In the genomic region with DNA sequence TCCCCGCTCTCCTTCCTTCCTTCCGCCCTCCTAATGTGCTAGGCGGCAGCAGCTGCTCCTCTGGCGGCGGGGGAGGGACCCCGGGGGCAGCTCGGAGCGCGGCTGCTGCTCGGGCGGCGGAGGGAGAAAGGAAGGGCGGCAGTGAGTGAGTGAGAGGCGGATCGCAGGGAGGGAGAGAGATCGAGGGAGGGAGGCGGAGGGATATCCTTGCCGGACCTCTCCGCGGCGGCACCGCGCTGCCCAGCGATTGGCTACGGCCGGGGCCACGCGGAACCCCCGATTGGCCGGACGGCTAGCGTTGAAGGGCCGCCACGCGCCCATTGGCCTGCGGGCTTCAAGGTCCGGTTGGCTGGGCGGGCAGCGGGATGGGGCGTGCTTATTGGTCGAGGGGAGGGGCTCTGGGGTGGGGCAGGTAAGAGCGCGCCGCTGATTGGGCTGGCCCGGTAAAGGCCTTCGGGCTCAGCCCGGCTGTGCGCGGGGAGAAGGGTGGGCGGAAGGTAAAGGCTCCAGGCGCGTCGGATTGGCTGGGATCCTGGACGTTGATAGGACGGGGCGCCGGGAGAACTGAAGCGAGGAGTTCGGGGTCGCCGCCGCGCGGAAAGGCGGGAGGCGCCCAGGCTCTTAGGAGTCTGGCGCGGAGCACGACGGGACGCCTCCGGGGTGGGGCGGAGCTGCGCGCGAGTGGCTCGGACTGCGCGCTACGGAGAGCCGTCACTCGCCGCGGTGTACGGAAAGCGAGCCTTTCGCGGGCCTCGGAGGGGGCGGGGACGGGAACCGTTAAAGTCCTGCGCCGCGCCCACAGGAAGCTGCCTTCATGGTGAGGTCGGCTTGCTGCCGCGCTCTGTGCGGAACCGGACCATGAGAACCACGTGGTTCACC, we compare ENCODE assay signal across 8 mouse cellular contexts. TPM values are rescaled to one million over a fixed set of nuclear protein-coding genes. Genes with fewer than 3 reads are reported as not detected.
DNase-seq lines count a peak whose midpoint lies in the region; ATAC-seq lines count a peak whose summit lies in the region.

Gene Kpnb1 (minus strand): TSS at position 118 of the 879 bp plus-strand sequence.

- H3K4me1 ChIP-seq in forebrain, embryonic 14.5 days (ENCODE audit: control insufficient read depth, insufficient read depth, low read length), result peaks cover 19% of the 10 kb centered on the region; the same call in 1 of the 2 replicates
- peaks cover 40% of the 10 kb centered on the region for H3K4me1 ChIP-seq in neural tube, embryonic 15.5 days

- peak within 1 kb of the TSS; percentile 93 for H3K9ac ChIP-seq in forebrain, embryonic 14.5 days (ENCODE audit: low read length)
- peak within 1 kb of the TSS; percentile 82 for H3K9ac ChIP-seq in neural tube, embryonic 15.5 days (replicated peaks)

- H3K4me3 ChIP-seq in forebrain, embryonic 14.5 days (ENCODE audit: low read depth, low read length), result peak within 1 kb of the TSS; percentile 90
- H3K4me3 ChIP-seq in neural tube, embryonic 15.5 days (replicated peaks), result peak within 1 kb of the TSS; percentile 95

- intact Hi-C loops in heart, postnatal 14 days (cut with DNase I), result no loop called here

- H3K27me3 ChIP-seq in forebrain, embryonic 14.5 days (replicated peaks; ENCODE audit: control insufficient read depth, insufficient read depth, low read length), result no peaks in the 10 kb centered on the region
- no peaks in the 10 kb centered on the region for H3K27me3 ChIP-seq in neural tube, embryonic 15.5 days (replicated peaks)

- H3K9me3 ChIP-seq in forebrain, embryonic 14.5 days (replicated peaks; ENCODE audit: control insufficient read depth, low read length), result no peaks in the 10 kb centered on the region
- H3K9me3 ChIP-seq in neural tube, embryonic 15.5 days (replicated peaks), result no peaks in the 10 kb centered on the region

- peaks cover 34% of the 10 kb centered on the region for H3K36me3 ChIP-seq in forebrain, embryonic 14.5 days (ENCODE audit: control insufficient read depth, insufficient read depth, low read length)
- peaks cover 21% of the 10 kb centered on the region for H3K36me3 ChIP-seq in neural tube, embryonic 15.5 days

- peak; percentile 96 for ATAC-seq in forebrain, embryonic 14.5 days
- ATAC-seq in neural tube, embryonic 15.5 days (ENCODE audit: low FRiP score), result peak; percentile 95

- under 1% methylated on average over 61 of the region's 101 CpGs for WGBS in forebrain, embryonic 14.5 days
- under 1% methylated on average over 93 of the region's 101 CpGs for WGBS in neural tube, embryonic 15.5 days

- H3K27ac ChIP-seq in forebrain, embryonic 14.5 days (ENCODE audit: low read depth, low read length), result peak within 1 kb of the TSS; percentile 97
- peak within 1 kb of the TSS; percentile 96 for H3K27ac ChIP-seq in neural tube, embryonic 15.5 days (replicated peaks)

- DNase-seq in ES-CJ7 (ENCODE audit: low read depth, low spot score), result peak; percentile 99
- peak; percentile 99 for DNase-seq in cerebellum, adult 11 months
- peak; percentile 99 for DNase-seq in forebrain, embryonic 14.5 days (ENCODE audit: low spot score)
- peak; percentile 98 to 99 for DNase-seq in heart, postnatal 14 days
- DNase-seq in layer of hippocampus, adult 11-12 months (ENCODE audit: low spot score), result peak; percentile 98
- peak; percentile 99 for DNase-seq in lung, adult 18-20 months
- peak; percentile 100 for DNase-seq in testis, postnatal 14 days (ENCODE audit: low spot score)

- H3K4me2 ChIP-seq in forebrain, embryonic 14.5 days (ENCODE audit: low read length), result peak within 1 kb of the TSS; percentile 86
- H3K4me2 ChIP-seq in neural tube, embryonic 15.5 days, result peak within 1 kb of the TSS; percentile 87

RNA-seq across cellular contexts. Expression of gene Kpnb1, which starts in this region (rescaled TPM):
- polyA plus RNA-seq in forebrain, embryonic 14.5 days (2014; fragmentation: Nextera tagmentation; extraction: Ambion mirVana), result 41.7 and 41.9 TPM in 2 replicates
- 10 to 100 TPM; 86.3 to 94.8 TPM for total RNA-seq in heart, postnatal 14 days (2021)
- polyA plus RNA-seq in neural tube, embryonic 15.5 days (2015; fragmentation: Nextera tagmentation; extraction: Ambion mirVana), result 26.7 and 32.2 TPM in 2 replicates

Comparison
In these comparisons a context has a peak if more than half of its experiments do, and no peak if none do; other contexts are left out.
1. Peak in every context shown above with its lines: DNase-seq, ATAC-seq, H3K4me3 ChIP-seq and H3K27ac ChIP-seq.